Mouse (Mus musculus) layer of hippocampus, adult 18-20 months (tissue): ENCODE measurements around the gene Taar8b. TPM values are rescaled to one million over a fixed set of nuclear protein-coding genes. Genes with fewer than 3 reads are reported as not detected.
"Not testable (repeated sequence)": the region's sequence is repeated elsewhere in the genome, so short reads cannot be mapped to it uniquely, and the experiment has no call there.

ENCODE experiments used
- DNase-seq, 2 experiments: peaks; one replicate each; pipeline ENCODE4 v3.0.0; 2022; ENCODE audit warnings: low spot score in 2 of 2
- long read RNA-seq: library from polyadenylated mRNA; stranded (forward); transcript quantifications from one replicate; pipeline ENCODE4 v2.0.0, GENCODE M21; 2021
- total RNA-seq, 2 experiments: library from RNA; stranded (reverse); gene quantifications; 2 replicates each; pipeline ENCODE4 v1.2.3; 2021

Gene Taar8b
- total RNA-seq = not detected
- long read RNA-seq = 0 reads

GRCm38 (mm10) chr10:24092194-24092593 lies at the start of gene Taar8b:
Taar8b (minus strand) TSS chr10:24092294.
- DNase-seq = no peak

GRCm38 (mm10) chr10:24138623-24139261 lies 46.6 kb upstream of the Taar8b start:
- no peak for DNase-seq

GRCm38 (mm10) chr10:24134071-24134645 lies 42.1 kb upstream of the Taar8b start:
- no peak for DNase-seq

GRCm38 (mm10) chr10:24133132-24133531 lies 41.0 kb upstream of the Taar8b start:
- DNase-seq = no peak

DNA sequence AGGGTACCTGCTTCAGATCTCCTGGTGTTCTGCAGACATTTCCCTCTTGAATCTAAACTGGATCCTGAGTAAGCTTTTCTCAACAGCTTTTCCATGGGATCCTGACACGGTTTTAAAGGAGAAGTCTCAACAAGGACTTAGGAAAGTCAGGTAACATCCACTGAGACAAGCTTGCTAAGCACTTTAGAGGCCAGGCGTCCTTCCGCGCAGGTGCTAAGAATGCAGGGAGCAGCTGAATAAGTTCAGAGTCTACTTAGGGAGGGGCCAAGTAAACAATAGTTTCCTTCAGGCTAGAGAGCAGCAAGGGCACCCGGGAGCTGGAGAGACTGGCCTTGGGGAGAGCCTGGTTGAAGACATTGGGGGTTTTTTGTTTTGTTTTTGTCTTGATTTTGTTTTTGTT lies 40.2 kb upstream of the Taar8b start:
- DNase-seq = no peak

- DNase-seq = peak; percentile 38 to 70
These were observed 39.6 kb upstream of the Taar8b start for GRCm38 (mm10) chr10:24131451-24132262.

- DNase-seq = peak in 1 of 2 experiments; percentile 33
These were observed 19.2 kb upstream of the Taar8b start for GRCm38 (mm10) chr10:24111116-24111778.

DNA sequence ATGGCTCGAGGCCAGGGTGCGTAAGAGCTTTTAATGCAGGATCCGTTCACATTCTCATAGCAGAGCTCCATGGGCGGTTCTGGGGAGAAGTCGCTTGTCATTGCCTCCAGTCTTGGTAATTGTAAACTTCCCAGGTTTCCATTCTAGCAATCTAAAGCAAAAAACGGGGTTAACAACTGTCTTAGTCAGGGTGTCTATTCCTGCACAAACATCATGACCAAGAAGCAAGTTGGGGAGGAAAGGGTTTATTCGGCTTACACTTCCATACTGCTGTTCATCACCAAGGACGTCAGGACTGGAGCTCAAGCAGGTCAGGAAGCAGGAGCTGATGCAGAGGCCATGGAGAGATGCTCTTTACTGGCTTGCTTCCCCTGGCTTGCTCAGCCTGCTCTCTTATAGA lies 17.3 kb upstream of the Taar8b start, which contains the start of gene Taar9:
Gene Taar9 (minus strand): TSS at position 101 of the 400 bp plus-strand sequence.
- DNase-seq = not testable (repeated sequence)

DNA sequence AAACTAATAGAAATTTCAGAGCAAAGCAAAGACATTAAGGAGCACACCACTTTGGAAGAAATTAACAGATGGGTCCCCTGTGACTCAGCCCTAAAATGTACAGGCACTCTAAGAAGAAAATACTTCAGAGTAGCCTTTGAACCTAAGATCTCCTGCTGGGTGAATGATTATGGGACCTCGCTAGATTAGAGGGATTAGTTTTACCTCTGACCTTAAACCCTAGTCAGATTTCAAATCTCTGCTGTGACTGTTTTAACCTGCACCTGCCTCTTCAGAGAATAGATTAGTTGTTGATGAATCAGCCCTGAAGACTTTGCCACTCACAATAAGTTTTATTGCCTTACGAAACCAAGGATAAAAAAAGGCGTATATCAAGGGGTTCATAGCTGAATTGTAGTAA lies 16.1 kb upstream of the Taar8b start:
- no peak for DNase-seq

DNA sequence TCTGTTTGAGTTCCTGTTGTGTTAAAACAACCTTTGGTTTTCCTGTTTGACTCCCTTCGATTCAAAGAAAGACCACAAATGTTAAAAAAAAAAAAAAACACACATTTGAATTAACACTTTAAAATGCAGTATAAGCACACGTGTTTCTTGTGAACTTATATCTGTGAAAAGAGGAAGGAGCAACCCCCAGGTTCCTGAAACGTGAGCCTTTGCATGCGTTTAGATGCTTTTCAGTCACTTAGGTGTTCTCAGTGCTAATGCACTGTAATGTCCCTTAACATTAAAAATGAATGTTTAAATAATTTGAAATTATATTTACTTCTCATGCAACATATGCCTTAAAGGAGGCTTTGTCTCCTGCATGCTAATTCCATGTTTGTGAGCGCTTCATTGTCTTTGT lies 15.7 kb upstream of the Taar8b start:
- no peak for DNase-seq

- not testable (repeated sequence) for DNase-seq
These were observed 11.2 kb upstream of the Taar8b start for GRCm38 (mm10) chr10:24103299-24103698.

GRCm38 (mm10) chr10:24101812-24102211 lies 9.7 kb upstream of the Taar8b start, which contains the start of gene Taar8c:
Taar8c (minus strand) TSS chr10:24101912.
- DNase-seq = not testable (repeated sequence)

DNA sequence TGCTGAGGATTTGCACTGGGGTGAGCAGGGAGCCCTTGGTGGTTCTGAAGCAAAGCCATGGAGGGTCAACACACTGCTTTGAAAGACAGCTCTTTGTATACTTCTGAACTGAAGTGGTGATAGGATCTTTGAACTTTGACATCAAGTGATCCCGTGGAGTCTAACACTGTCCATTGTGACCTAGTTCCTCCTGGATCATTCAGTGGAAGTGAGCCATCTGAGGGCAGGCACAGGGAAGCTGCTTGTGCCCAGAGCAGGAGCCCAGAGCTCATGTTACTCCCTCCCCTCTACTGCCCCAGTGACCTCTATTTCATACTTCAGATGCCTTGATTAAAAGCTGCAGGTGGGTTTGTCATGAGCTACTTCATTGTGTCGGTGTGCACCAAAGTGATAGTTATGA lies 4.9 kb upstream of the Taar8b start:
- not testable (repeated sequence) for DNase-seq

- DNase-seq = no peak
These were observed 4.9 kb downstream of the Taar8b start for GRCm38 (mm10) chr10:24087168-24087567.

- no peak for DNase-seq
These were observed 5.5 kb downstream of the Taar8b start for GRCm38 (mm10) chr10:24086555-24086954.

DNA sequence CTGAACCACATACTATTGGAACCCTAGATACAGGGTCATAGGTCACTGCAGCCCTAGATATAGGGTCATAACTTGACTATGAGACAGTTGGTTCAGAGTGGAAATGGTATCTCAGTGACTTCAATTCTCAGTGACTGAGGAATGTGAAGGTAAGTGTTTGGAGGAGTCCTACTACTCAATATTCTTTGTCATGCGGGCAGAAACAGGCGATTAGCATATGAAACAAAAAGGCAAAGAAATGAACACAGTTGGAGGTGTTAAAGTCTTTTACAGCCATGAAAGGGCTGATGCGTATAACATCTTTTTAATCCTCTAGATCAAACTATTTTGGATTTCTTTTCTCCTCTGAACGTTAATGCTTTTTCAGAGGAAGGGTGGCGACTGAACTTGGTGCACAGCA lies 6.2 kb downstream of the Taar8b start:
- DNase-seq = no peak

- DNase-seq = peak in 1 of 2 experiments; percentile 45
These were observed 11.9 kb downstream of the Taar8b start for GRCm38 (mm10) chr10:24080166-24080565.

- DNase-seq = not testable (repeated sequence)
These were observed 15.9 kb downstream of the Taar8b start, which contains the start of gene Taar8a for GRCm38 (mm10) chr10:24076200-24076599. Taar8a (plus strand) TSS chr10:24076500.

GRCm38 (mm10) chr10:24074751-24075150 lies 17.3 kb downstream of the Taar8b start:
- DNase-seq = not testable (repeated sequence)

DNA sequence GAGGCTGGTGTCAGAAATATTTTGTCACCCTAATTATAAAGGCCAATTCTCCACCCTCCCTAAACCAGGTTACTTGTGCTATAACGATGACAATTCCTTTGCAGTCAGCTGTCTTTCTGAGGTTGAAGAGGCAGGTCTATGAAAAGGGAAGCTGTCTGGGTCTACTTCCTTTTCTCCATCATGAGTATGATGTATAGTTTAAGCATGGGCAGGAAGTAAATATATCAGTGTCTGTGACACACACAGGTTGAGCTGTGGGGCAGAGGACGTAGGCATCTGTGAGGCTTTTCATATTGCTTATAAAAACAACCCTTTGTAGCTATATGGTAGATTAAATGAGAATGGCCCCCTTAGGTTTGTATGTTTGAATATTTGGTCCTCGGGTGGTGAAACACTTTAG lies 33.1 kb downstream of the Taar8b start:
- DNase-seq = no peak

- DNase-seq = no peak
These were observed 40.1 kb downstream of the Taar8b start for GRCm38 (mm10) chr10:24052039-24052438.
